Mouse (Mus musculus) testis, adult 2 months (tissue): ENCODE measurements around the gene Crb1.
"Not testable (repeated sequence)": the region's sequence is repeated elsewhere in the genome, so short reads cannot be mapped to it uniquely, and the experiment has no call there.

Experiments
- CTCF ChIP-seq: fragments of 200-500 bp; IDR thresholded peaks from 2 replicates; pipeline ENCODE4 v1.5.1; 2012; ENCODE audit warnings: low read depth, mild to moderate bottlenecking, inconsistent platforms, low read length, moderate library complexity; ENCODE audit not compliant: control insufficient read depth, insufficient read depth, insufficient replicate concordance
- POLR2A ChIP-seq: fragments of 200-500 bp; IDR thresholded peaks from 2 replicates; pipeline ENCODE4 v1.6.1; 2012; ENCODE audit warnings: low read depth, mild to moderate bottlenecking, inconsistent platforms, low read length, moderate library complexity; ENCODE audit not compliant: control insufficient read depth

- TF ChIP-seq CTCF, POLR2A: not testable (repeated sequence)
Measured at GRCm38 (mm10) chr1:139412365-139412764, 35.5 kb upstream of the Crb1 start.
